Mouse (Mus musculus): ENCODE data around the gene Faim2. TPM values are rescaled to one million over a fixed set of nuclear protein-coding genes. Genes with fewer than 3 reads are reported as not detected.

Faim2 gene
- total and polyA plus RNA-seq, 3 experiments, result 0.07 to 0.53 (median 0.39) TPM

DNA sequence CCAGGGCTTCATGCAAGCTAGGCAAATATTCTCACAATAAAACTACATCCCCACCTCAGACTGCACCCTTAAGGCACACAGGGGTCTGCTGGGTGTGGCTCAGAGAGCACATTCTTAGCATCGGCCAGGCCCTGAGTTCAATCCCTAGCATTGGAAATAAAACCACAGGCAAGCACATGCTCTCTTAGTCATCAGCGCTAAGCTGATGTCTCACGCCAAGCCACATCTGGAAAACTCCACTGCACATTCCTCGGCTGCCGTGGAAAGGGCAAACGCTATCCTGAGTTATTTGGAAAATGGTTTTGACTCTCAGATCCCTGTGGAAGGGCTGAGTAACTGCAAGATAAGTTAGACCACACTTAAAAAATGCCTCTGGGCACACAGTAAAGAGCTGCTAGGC is 25.8 kb upstream of the Faim2 start:
- TF ChIP-seq POLR2A (IDR thresholded peaks at IDR 0.05; ENCODE audit: insufficient read depth, low read depth, low read length), result no peak
- no peak for TF ChIP-seq CTCF (IDR thresholded peaks at IDR 0.05)
- no peak for TF ChIP-seq EP300 (IDR thresholded peaks at IDR 0.05; ENCODE audit: insufficient read depth, low read depth, low read length)
- Histone ChIP-seq H3K27me3 (ENCODE audit: control insufficient read depth, insufficient read depth, low read length) (no peaks in the 10 kb centered on the region), H3K9ac (ENCODE audit: low read depth, low read length) (no peak overlapping the region), H3K79me2 (replicated peaks; ENCODE audit: control insufficient read depth, insufficient read depth, low read length) (no peaks in the 10 kb centered on the region), H3K4me1 (ENCODE audit: control insufficient read depth, insufficient read depth, low read length) (no peaks in the 10 kb centered on the region), H3K27ac (no peak overlapping the region), H3K4me3 (no peak overlapping the region), H3K36me3 (ENCODE audit: control insufficient read depth, insufficient read depth, low read length) (no peaks in the 10 kb centered on the region)
- no peak for DNase-seq
- intact Hi-C loops (cut with DNase I), result no loop called here
- 31% methylated on average over 6 of the region's 6 CpGs for WGBS

DNA sequence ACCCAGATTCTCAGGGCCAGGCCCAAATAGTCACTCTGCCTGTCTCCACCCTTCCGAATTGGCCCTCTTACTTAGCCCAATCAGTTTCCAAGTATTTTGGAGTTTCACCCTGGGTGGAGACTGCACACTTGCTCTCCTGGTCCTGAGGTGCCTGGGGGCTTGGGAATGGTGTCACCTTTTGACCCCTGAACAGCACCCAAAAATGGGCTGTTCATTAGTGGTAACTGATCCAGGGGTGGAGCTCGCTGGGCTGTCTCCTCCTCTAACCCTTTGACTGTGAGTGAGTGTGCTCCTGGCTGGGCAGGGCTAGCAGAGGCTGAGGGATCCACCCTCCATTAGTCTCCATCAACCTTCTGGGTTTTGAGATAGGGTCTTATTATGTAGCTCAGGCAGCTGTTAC is 21.9 kb upstream of the Faim2 start:
- intact Hi-C loops (cut with DNase I), result no loop called here
- TF ChIP-seq POLR2A (IDR thresholded peaks at IDR 0.05; ENCODE audit: insufficient read depth, low read depth, low read length) (no peak), EP300 (IDR thresholded peaks at IDR 0.05; ENCODE audit: insufficient read depth, low read depth, low read length) (no peak), CTCF (IDR thresholded peaks at IDR 0.05) (no peak)
- Histone ChIP-seq H3K9ac (ENCODE audit: low read depth, low read length) (no peak overlapping the region), H3K4me3 (no peak overlapping the region), H3K36me3 (ENCODE audit: control insufficient read depth, insufficient read depth, low read length) (no peaks in the 10 kb centered on the region), H3K79me2 (replicated peaks; ENCODE audit: control insufficient read depth, insufficient read depth, low read length) (no peaks in the 10 kb centered on the region), H3K27me3 (ENCODE audit: control insufficient read depth, insufficient read depth, low read length) (no peaks in the 10 kb centered on the region), H3K27ac (no peak overlapping the region), H3K4me1 (ENCODE audit: control insufficient read depth, insufficient read depth, low read length) (no peaks in the 10 kb centered on the region)
- DNase-seq, result no peak
- WGBS, result 46% methylated on average over 2 of the region's 2 CpGs

DNA sequence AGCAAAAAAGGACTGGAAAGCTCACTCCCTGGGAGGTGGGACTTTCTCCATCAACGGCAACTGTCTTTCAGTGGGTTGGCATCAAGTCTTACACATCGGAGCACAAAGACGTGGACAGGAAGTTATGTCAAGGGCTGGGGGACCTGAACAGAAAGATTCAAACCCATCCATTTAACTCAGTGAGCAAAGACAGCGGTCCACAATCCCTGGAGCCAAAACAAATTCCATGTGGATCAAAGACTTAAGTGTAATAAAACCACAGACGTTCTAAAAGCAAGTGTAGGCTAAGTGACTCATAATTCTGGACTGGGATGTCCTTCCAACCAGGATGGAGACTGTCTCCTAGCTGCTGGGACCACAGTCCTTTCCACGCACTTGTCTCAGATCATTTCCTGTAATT is 19.8 kb upstream of the Faim2 start:
- Histone ChIP-seq H3K79me2 (replicated peaks; ENCODE audit: control insufficient read depth, insufficient read depth, low read length) (no peaks in the 10 kb centered on the region), H3K27me3 (ENCODE audit: control insufficient read depth, insufficient read depth, low read length) (no peaks in the 10 kb centered on the region), H3K27ac (no peak overlapping the region), H3K4me1 (ENCODE audit: control insufficient read depth, insufficient read depth, low read length) (no peaks in the 10 kb centered on the region), H3K4me3 (no peak overlapping the region), H3K9ac (ENCODE audit: low read depth, low read length) (no peak overlapping the region), H3K36me3 (ENCODE audit: control insufficient read depth, insufficient read depth, low read length) (no peaks in the 10 kb centered on the region)
- WGBS, result 52% methylated on average over 6 of the region's 6 CpGs
- intact Hi-C loops (cut with DNase I), result no loop called here
- TF ChIP-seq POLR2A (IDR thresholded peaks at IDR 0.05; ENCODE audit: insufficient read depth, low read depth, low read length), result no peak
- TF ChIP-seq EP300 (IDR thresholded peaks at IDR 0.05; ENCODE audit: insufficient read depth, low read depth, low read length), result no peak
- TF ChIP-seq CTCF (IDR thresholded peaks at IDR 0.05), result no peak
- DNase-seq, result no peak

GRCm38 (mm10) chr15:99546596-99546995 is 18.6 kb upstream of the Faim2 start:
- Histone ChIP-seq H3K27me3 (ENCODE audit: control insufficient read depth, insufficient read depth, low read length) (no peaks in the 10 kb centered on the region), H3K4me1 (ENCODE audit: control insufficient read depth, insufficient read depth, low read length) (no peaks in the 10 kb centered on the region), H3K4me3 (no peak overlapping the region), H3K27ac (no peak overlapping the region), H3K36me3 (ENCODE audit: control insufficient read depth, insufficient read depth, low read length) (no peaks in the 10 kb centered on the region), H3K9ac (ENCODE audit: low read depth, low read length) (no peak overlapping the region), H3K79me2 (replicated peaks; ENCODE audit: control insufficient read depth, insufficient read depth, low read length) (no peaks in the 10 kb centered on the region)
- TF ChIP-seq POLR2A (IDR thresholded peaks at IDR 0.05; ENCODE audit: insufficient read depth, low read depth, low read length) (no peak), CTCF (IDR thresholded peaks at IDR 0.05) (no peak), EP300 (IDR thresholded peaks at IDR 0.05; ENCODE audit: insufficient read depth, low read depth, low read length) (no peak)
- intact Hi-C loops (cut with DNase I), result no loop called here
- DNase-seq, result peak in 1 of 2 experiments; percentile 6
- WGBS, result 70% methylated on average over 11 of the region's 11 CpGs

- no peak for DNase-seq
- no peak overlapping the region for H3K4me3 ChIP-seq
- intact Hi-C loops (cut with DNase I), result no loop called here
- TF ChIP-seq CTCF (IDR thresholded peaks at IDR 0.05) (no peak), EP300 (IDR thresholded peaks at IDR 0.05; ENCODE audit: insufficient read depth, low read depth, low read length) (no peak), POLR2A (IDR thresholded peaks at IDR 0.05; ENCODE audit: insufficient read depth, low read depth, low read length) (no peak)
- WGBS, result 56% methylated on average over 7 of the region's 7 CpGs
- no peaks in the 10 kb centered on the region for H3K36me3 ChIP-seq (ENCODE audit: control insufficient read depth, insufficient read depth, low read length)
- no peaks in the 10 kb centered on the region for H3K79me2 ChIP-seq (replicated peaks; ENCODE audit: control insufficient read depth, insufficient read depth, low read length)
- no peaks in the 10 kb centered on the region for H3K4me1 ChIP-seq (ENCODE audit: control insufficient read depth, insufficient read depth, low read length)
- no peaks in the 10 kb centered on the region for H3K27me3 ChIP-seq (ENCODE audit: control insufficient read depth, insufficient read depth, low read length)
- H3K9ac ChIP-seq (ENCODE audit: low read depth, low read length), result no peak overlapping the region
- H3K27ac ChIP-seq, result no peak overlapping the region
These were observed 16.1 kb upstream of the Faim2 start for GRCm38 (mm10) chr15:99544047-99544446.

DNA sequence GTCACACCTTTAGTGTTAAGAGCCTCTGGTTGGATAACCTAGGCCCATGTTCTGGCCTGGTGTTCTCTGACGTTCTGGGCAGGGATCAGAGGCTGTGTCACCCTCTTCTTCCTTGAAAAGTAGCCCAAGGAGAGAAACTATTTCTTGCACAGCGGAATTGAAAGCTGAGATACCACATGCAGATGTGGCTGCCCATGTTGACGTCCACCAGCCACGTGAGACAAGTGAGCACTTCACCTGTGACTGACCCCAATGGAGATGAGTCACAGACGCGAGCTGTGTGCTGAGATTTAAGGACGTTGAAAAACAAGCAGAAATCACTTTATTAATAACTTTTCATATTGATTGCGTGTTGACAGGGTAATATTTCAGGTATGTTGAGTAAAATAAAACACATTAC is 11.9 kb upstream of the Faim2 start:
- no peaks in the 10 kb centered on the region for H3K79me2 ChIP-seq (replicated peaks; ENCODE audit: control insufficient read depth, insufficient read depth, low read length)
- intact Hi-C loops (cut with DNase I), result no loop called here
- no peak overlapping the region for H3K9ac ChIP-seq (ENCODE audit: low read depth, low read length)
- no peaks in the 10 kb centered on the region for H3K27me3 ChIP-seq (ENCODE audit: control insufficient read depth, insufficient read depth, low read length)
- H3K4me3 ChIP-seq, result no peak overlapping the region
- DNase-seq, result no peak
- TF ChIP-seq POLR2A (IDR thresholded peaks at IDR 0.05; ENCODE audit: insufficient read depth, low read depth, low read length) (no peak), EP300 (IDR thresholded peaks at IDR 0.05; ENCODE audit: insufficient read depth, low read depth, low read length) (no peak), CTCF (IDR thresholded peaks at IDR 0.05) (no peak)
- no peak overlapping the region for H3K27ac ChIP-seq
- no peaks in the 10 kb centered on the region for H3K36me3 ChIP-seq (ENCODE audit: control insufficient read depth, insufficient read depth, low read length)
- H3K4me1 ChIP-seq (ENCODE audit: control insufficient read depth, insufficient read depth, low read length), result no peaks in the 10 kb centered on the region
- 75% methylated on average over 8 of the region's 8 CpGs for WGBS
